Mouse (Mus musculus): ENCODE data around the gene Pitpnm2.

The Pitpnm2 gene

DNA sequence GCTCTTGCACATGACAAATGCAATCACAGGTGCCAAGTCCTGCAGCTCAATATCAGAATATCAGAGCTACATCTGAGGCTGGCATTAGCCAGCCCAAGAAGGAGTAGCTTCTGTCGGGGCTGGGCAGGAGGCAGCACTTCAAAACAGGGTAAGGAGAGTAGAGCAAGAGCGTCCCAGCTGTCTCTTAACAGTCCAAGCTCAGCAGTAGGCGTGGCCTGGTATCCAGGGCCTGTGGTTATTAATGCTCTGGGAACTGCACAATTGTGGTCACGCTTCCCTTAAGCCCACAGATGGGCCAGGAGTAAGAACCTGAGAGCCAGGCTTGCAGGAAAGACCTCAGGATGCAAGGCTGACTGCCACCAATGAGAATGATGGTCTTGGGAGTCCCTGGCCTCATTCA, 74.4 kb downstream of the Pitpnm2 start:
- no peak for DNase-seq

DNA sequence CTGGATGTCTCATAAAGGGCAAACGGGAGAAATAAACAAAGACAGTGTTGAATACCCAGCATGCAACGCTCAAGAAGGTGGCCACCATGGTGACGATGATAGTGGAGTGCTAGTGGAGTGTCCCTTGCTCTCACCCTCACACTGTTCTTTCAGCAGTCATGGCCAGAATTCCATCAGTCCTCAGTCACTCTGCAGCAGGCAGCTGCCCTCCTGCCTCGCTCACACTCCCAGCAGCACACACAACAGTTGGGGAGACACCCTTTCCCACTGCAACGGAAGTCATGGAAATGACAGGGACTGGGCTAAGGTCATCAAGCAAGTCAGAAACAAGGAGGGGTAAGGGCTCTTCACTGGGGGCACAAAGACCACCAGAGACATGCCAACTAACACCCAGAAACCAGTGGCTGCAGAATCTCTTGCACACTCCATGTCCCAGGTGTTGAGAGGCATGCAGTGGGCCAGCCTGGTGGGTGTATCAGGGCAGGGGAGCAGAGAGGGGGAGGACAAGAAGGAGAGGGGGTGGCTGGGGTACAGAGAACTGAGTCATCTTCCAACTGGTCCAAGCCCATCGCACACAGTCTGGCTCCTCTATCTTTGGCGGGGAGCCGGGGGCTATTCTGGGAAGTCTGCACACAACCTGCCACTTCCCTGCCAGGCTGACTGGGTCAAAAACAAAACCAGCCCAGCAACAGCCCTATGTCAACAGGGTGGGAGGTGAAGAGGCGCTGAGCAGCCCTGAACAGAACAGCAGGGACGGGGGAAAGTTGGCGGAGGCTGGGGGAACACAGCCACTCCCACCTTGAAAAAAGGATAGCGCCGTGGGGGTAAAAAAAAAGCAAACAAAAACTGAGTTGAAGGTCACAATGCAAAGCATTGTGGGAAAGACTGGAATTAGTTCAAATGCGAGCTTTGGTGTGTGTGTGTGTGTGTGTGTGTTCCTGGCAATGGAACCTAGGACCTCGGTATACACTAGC, 76.3 kb downstream of the Pitpnm2 start:
- DNase-seq, result no peak

DNA sequence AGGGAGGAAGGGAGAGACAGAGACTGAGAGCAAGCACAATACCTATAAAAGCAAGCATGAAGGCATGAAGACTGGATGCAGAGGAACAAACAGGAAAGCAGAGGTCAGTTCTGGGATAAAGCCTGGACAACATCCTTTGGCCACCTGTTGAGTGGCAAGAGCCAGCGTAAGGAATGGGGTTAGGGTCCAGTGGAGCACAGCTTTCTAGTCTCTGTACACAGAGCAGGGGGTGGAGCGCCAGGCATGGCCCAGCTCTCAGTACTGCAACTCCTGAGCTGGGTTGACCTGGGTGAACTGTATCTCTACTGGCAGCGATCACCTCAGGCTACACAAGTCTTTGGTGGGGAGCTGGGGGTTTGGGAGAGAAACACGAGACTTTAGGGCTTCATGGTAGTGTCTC, 77.3 kb downstream of the Pitpnm2 start:
- DNase-seq, result no peak

DNA sequence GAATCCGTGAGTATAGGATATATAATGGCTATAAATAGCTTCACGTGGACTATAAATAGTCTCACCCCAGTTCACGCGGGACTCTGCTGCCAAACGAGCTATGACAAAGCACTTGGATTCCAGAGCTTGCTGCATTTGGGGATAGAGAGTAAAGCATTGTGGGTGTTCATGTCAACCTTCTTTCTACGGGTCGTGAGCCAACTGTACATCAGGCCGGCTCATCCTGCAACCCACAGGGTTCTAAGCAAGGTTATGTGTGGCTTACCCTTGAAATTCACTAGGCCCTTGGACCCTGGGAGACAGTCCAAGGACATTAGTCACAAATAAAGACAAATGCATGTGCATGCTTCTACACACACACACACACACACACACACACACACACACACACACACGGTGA, 77.8 kb downstream of the Pitpnm2 start:
- DNase-seq, result no peak

GRCm38 (mm10) chr5:124169224-124169621, 80.3 kb downstream of the Pitpnm2 start:
- DNase-seq, result no peak

DNA sequence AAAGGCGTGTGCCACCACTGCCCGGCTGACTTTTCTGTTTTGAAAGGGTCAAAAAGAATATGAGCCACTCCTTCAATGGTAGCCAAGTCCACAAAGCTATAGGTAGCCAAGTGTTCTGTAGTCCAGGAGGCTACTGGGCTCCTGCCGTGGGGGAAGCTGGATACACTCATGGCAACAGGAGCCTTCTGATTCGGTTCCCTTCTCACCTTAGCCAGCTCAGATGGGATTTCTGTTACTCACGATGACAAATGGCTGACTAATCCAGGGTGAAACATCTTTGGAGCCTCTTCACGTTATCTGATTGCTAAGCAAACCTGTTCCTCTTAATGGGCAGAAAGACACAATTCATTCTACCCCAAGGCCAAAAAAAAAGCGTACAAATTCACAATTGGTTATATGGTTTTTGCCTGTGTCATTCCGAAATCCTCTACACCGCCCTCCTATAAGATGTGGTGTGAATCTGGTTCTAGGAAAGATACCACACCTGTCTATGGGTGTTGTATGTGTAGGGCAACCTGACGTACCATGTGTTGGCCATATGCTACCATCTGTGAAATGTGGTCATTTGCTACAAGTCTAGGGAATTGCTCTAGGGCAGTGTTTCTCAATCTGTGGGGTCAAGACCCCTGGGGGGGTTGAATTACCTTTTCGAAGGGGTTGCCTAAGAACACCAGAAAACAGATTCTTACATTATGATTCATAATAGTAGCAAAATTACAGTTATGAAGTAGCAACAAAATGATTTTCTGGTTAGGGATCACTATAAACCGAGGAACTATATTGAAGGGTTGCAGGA, 80.9 kb downstream of the Pitpnm2 start:
- DNase-seq, result no peak

- DNase-seq, result peak; percentile 57
These were observed 81.9 kb downstream of the Pitpnm2 start for GRCm38 (mm10) chr5:124167621-124168020.

DNA sequence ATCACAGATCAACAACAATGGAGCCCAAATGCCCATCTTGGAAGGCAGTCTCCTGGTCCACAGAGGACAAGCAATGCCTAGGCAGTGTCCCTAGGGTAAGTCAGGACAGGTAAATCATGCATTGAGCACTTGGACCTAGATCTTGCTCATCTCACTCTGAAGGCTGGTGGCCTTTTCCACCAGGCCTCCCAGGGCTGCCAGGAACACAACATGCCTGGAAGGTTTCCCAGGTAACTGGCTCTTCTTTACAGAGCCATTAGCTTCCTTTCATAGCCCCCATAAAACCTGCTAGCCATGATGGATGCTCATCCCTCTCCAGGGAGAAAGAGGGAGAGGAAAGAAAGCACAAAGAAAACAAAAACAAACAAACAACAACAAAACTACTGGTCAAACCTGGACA, 82.8 kb downstream of the Pitpnm2 start:
- no peak for DNase-seq

DNA sequence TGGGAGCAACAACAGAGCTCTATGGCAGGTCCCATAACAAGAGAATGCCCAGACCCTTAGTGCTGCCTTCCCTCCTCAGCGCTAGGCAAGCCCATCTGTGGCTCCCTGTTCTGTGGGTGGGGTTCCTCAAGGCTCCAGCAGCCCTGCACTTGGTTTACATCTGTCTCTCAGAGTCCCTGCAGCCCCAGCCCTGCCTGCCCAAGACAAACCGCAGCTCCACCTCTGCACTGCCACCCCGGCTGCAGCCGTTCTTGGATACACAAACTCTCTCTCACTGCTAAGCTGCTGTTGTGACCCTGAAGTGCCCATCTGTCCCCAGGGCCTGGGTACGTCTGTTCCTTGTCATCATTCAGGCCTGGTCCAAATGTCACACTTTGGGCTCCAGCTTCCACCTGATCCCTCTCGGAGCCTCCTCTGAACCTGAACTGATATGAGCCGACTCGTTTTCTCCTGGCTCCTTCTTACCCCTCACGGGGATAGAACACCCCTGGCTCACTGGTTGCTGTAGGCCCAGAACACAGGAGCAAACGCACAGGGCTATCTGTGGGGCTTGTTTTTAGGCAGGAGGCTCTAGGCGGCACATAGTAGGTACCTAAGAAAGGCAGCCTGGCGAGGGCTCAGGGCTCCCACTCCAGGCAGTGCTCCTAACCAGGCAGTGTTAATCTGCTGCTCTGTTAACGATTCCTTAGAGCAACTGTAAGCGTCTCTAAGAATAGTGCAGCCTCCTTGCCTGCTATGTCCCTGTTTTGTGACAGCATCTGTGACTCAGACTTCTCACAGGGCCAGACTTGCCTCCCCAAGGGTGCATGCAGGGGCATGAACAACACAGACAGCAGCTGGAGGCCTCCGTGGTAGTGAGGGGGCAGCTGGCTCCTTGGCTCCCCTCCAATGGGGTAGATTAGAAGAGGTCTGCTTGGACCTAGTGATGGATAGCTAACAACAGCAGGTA, 83.7 kb downstream of the Pitpnm2 start:
- DNase-seq, result peak; percentile 77

DNA sequence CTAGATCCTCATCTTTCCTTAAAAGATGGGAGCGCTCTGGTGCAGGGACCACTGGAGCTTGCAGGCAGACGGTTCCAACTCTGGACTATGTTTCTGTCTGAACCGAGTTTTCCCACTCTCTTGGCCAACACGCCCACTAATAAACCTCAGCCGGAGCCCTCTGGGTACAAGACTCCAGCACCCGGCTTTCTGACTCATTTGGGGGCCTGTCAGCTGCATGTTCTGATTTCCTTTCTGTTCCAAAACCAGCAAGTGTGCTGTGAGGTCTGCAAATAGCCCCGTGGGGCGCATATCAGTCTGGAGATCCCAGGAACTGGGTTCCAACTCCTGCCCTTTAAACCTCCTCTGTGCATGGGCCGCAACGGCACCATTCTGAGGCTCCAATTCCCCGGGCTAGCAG, 86.1 kb downstream of the Pitpnm2 start:
- DNase-seq, result no peak

DNA sequence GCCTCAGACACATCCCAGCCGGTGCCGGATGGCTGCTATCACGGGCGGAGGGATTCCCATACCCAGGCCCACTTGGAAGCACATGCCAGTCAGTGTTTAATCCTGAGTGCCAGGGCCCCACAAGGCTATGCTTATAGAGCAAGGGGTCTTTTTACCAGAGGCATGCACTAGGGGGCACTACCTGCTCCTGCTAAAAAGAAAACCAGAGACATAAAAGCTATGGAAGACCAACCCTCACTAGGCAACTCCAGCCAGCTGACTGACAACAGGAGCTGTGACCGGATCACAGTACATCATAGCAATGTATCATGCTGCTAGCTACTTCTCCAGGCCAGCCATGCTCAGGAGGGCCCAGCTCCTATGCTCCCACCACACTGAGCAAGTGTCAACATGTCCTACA, 87.0 kb downstream of the Pitpnm2 start:
- DNase-seq, result peak; percentile 88

DNA sequence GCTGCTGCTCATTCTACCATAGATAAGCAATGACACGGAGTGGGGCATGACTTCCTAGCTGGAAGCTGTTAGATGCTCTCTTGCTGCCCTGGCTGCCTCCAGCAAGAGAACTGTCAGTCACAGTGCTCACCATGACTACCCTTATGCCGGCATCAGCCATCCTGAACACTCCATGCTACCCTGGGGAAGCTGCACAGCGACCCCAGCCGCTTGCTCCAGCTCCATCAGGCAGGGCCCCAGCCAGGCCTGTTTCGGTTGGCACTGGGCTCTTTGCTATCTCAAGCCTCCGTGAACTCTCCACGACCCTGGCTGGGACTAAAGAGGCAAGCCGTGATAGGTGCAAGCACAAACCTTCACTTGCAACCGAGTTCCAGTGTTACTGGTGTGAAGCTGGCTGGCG, 87.7 kb downstream of the Pitpnm2 start:
- no peak for DNase-seq

GRCm38 (mm10) chr5:124159453-124159852, 90.1 kb downstream of the Pitpnm2 start:
- no peak for DNase-seq

- no peak for DNase-seq
These were observed 91.3 kb downstream of the Pitpnm2 start for GRCm38 (mm10) chr5:124158305-124158704.

DNA sequence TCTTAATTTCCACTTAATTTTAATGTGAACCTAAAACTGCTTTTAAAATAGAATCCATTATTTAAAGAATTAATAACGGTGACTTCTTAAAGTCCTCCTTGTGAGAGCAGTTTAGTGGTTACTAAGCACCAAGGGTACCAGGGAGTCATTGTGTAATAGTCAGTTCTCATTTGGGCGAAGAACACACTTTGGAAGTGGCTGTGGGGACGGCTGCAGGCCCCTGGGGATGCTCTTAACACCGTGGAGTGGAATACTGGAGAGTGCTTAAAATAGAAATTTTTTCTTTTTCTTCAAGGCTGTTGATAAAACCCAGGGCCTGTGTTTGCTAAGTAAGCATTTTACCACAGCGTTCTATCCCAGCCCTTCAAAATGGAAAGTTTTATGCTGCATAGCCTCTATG, 93.6 kb downstream of the Pitpnm2 start:
- no peak for DNase-seq

DNA sequence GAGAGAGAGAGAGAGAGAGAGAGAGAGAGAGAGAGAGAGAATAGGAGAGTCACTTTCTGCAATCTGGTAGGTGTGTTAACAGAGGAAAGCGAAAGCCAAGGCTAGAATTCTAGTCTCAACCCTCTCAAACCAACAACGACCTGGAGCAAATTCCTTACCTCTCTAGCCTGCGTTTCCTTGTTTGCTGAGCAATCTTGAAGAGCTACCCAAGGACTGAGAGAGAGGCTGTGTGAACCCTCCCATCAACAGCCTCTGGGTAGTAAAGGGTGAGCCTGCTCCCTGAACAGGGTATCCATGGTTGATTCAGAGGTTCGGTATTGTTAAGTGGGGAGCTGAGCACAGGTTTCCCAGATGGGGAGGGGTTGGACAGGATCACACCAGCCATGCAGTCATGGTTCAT, 96.8 kb downstream of the Pitpnm2 start:
- DNase-seq, result no peak

DNA sequence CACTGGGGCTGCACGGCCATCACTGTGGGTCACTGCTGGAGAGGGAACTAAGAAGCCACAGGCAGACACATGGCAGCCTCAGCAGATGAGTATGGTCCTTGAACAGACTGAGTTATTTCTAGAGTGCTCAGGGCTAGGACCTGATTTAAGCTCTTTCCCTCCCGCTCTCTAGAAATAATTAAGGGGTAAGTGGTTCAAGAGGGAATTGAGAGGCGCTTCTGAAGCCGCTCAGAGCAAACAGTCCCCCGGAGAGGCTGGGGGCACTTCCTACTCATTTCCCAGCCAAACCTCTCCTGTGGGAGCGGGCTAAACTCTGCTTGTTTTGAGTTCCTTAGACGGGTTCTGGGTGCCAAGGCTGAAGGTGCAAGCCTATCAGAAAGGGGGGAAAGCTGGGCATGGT, 98.7 kb downstream of the Pitpnm2 start:
- DNase-seq, result no peak

DNA sequence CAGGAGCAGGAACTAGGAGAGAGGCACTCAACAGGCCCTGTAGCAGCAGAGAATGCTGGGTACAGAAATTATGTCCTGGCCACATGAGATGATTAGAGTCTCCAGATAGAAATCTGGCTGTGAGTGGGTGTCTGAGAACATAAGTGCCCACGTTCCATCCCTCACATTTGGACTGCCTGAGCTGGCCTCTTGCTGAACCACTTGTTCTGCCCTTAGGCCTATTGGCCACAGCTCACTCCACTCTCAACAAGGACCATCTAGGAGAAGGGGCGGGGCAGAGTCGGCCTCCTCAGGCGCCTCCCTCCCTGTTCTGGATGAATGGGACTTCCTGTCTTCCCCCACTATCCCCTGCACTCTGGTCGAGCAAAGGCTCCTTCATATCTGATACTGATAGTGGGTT, 100.5 kb downstream of the Pitpnm2 start:
- no peak for DNase-seq

DNA sequence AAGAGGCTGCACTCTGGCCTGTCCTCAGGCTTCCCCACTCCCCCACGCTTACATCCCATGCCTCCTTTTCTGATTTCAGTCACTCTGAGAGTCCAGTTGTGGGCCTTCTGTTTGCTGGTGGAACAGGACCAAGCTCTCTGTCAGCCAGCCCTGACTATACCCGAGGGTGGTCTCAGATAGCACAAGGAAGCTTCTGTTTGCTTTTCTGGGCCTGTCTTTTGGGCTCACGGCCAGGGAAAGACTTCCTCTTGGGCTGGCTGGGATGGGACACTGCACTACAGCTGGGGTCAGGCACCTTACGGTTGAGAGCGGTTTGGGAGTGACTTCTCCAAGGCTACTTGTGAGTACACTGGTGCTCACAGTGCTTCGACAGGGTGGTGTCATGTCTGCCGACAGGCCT, 111.5 kb downstream of the Pitpnm2 start:
- DNase-seq, result no peak

GRCm38 (mm10) chr5:124134261-124134660, 115.3 kb downstream of the Pitpnm2 start:
- DNase-seq, result no peak

DNA sequence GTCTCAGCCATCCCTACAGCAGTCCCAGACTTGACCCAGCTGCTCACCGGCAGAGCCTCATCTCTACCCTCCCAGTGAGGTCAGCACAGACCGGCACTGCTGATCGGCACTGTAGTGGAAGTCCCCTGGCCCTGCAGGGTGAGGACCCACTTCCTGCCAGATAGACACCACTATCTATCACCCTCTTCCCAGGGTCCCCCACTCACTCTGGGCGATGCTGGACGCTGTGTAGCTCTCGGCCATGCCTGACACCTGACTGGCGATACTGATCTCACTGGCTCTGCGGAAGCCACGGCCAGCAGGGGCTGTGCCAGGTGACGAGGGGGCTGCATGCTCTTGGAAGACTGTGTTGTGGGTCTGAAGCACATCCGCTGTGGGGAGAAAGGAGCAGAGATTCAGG, 124.5 kb downstream of the Pitpnm2 start:
- DNase-seq, result no peak

DNA sequence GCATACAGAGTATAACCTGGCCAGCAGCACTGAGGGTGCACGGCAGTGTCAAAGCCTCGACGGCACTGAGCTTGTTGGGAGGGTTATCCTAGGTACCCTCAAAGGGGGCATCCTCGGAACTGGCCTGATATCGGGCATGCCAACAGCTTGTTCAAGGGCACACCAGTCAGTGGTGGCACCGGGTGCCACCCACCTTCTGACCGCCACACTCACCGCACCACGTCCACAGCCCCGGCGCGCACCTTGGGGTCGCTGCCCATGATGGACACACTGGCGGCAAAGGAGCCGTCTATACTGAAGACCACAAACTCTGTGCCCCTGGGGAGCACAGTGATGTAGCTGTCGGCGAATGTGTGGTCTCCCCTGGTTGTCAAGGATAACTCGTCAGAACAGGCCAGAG, 127.2 kb downstream of the Pitpnm2 start:
- no peak for DNase-seq

GRCm38 (mm10) chr5:124119204-124119603, 130.4 kb downstream of the Pitpnm2 start:
- DNase-seq, result no peak

Data from thymus, postnatal 4 days (tissue).